Mouse (Mus musculus) brain, embryonic 14.5 days (tissue): ENCODE measurements around the gene Ncor2.

Source experiments
- CTCF ChIP-seq: fragments of 200-500 bp; IDR thresholded peaks from 2 replicates; pipeline ENCODE4 v1.5.1; 2012; ENCODE audit warnings: inconsistent platforms, mild to moderate bottlenecking, moderate library complexity, borderline replicate concordance; ENCODE audit not compliant: insufficient read depth, insufficient read length; ENCODE audit errors: extremely low read depth
- POLR2A ChIP-seq: fragments of 200-500 bp; IDR thresholded peaks from 2 replicates; pipeline ENCODE4 v1.6.1; 2012; ENCODE audit warnings: mild to moderate bottlenecking, inconsistent platforms, borderline replicate concordance; ENCODE audit not compliant: poor library complexity, insufficient read depth, insufficient read length, severe bottlenecking; ENCODE audit errors: extremely low read depth

GRCm38 (mm10) chr5:125215346-125215929 is 36.4 kb upstream of the Ncor2 start:
- TF ChIP-seq CTCF (no peak), POLR2A (no peak)
